Mouse (Mus musculus) intestine, postnatal 0 days (tissue): ENCODE data around the gene Ncaph. TPM values are rescaled to one million over a fixed set of nuclear protein-coding genes. Genes with fewer than 3 reads are reported as not detected.
"Not testable (repeated sequence)": the region's sequence is repeated elsewhere in the genome, so short reads cannot be mapped to it uniquely, and the experiment has no call there.

Experiments used
- ATAC-seq: fragments of 200-750 bp; cut with Nextera tagmentation; 2 replicates; pipeline ENCODE4 v1.8.0; 2017; ENCODE audit warnings: mild to moderate bottlenecking, moderate TSS enrichment, moderate library complexity
- H3K27ac ChIP-seq: fragments of 300-500 bp; sonication (generic); 2 replicates; pipeline ENCODE4 v1.5.1; 2014; ENCODE audit warnings: mild to moderate bottlenecking, low read depth, low read length, moderate library complexity
- H3K27me3 ChIP-seq: fragments of 300-500 bp; sonication (generic); replicated peaks from 2 replicates; pipeline ENCODE4 v1.6.1; 2014; ENCODE audit warnings: low read length, mixed read lengths; ENCODE audit not compliant: control insufficient read depth, insufficient read depth
- H3K36me3 ChIP-seq: fragments of 300-500 bp; sonication (generic); 2 replicates; pipeline ENCODE4 v1.6.1; 2014; ENCODE audit warnings: mild to moderate bottlenecking, moderate library complexity; ENCODE audit not compliant: control insufficient read depth, insufficient read depth
- H3K4me1 ChIP-seq: fragments of 300-500 bp; sonication (generic); replicated peaks from 2 replicates; pipeline ENCODE4 v1.6.1; 2014; ENCODE audit warnings: antibody characterized with exemption, low read length, mixed read lengths; ENCODE audit not compliant: control insufficient read depth, insufficient read depth
- H3K4me2 ChIP-seq: fragments of 300-500 bp; sonication (generic); replicated peaks from 2 replicates; pipeline ENCODE4 v1.6.1; 2014; ENCODE audit warnings: low read depth, mild to moderate bottlenecking, moderate library complexity
- H3K4me3 ChIP-seq: fragments of 300-500 bp; sonication (generic); 2 replicates; pipeline ENCODE4 v1.5.1; 2014; ENCODE audit warnings: low read depth, low read length
- H3K9ac ChIP-seq: fragments of 300-500 bp; sonication (generic); 2 replicates; pipeline ENCODE4 v1.6.1; 2014; ENCODE audit warnings: mild to moderate bottlenecking, low read depth, low read length
- H3K9me3 ChIP-seq: fragments of 300-500 bp; sonication (generic); 2 replicates; pipeline ENCODE4 v1.6.1; 2016; ENCODE audit warnings: mixed run types; ENCODE audit not compliant: control insufficient read depth
- CTCF ChIP-seq: sonication (generic); IDR thresholded peaks from 2 replicates; pipeline ENCODE4 v1.5.1; 2016; ENCODE audit warnings: low read depth, mild to moderate bottlenecking, control low read depth, antibody characterized with exemption, moderate library complexity
- WGBS: fragments of 180-500 bp; shearing (Covaris S2); extraction: QIAGEN DNeasy Blood & Tissue Kit; methylation state at CpG from one replicate; pipeline ENCODE4 v1.1.7; 2014; 5-methylcytosine and 5-hydroxymethylcytosine counted together
- polyA plus RNA-seq: library from polyadenylated mRNA; unstranded; fragments of >200 nt; fragmentation: Nextera tagmentation; extraction: Ambion mirVana; gene quantifications from 2 replicates; pipeline ENCODE4 v1.2.1, GENCODE M21; 2015

Gene Ncaph
- polyA plus RNA-seq, 1 experiment from 2014 or later, result 15.1 TPM

DNA sequence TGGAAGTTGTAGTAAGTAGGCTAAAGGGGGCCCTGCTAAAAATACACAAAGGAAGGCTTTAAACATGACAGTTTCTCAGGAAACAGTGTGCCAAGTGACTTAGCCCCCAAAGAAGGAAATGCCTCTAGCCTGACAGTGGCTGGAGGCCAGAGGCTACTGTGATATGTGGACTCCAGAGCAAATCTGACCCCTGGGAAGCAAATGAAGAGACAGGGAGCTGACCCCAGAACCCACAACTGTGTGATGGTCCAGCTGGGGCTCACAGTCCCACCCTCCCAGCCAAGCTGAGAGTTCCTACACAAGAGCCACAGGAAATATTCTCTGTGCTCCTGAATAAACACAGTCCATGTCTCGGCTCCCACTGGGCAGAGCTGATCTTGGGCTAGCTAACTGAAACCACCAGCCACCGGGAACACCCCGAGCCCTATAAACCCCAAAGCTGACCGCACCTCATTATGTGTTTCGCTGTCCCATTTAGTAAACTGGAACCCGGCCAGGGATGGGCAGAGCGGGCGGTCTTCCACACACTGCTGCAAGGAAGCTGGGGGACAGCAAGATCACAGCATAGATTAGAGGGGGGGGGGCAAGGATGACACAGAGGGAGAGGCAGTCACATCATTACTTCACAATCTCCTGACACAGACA, 12.0 kb downstream of the Ncaph start:
- Histone ChIP-seq H3K27ac (no peak overlapping the region), H3K4me3 (no peak overlapping the region), H3K36me3 (peaks cover 68% of the 10 kb centered on the region), H3K9ac (no peak overlapping the region), H3K4me1 (no peaks in the 10 kb centered on the region), H3K4me2 (no peak overlapping the region; the same call in 1 of the 2 replicates), H3K9me3 (no peaks in the 10 kb centered on the region), H3K27me3 (no peaks in the 10 kb centered on the region)
- no peak for ATAC-seq
- TF ChIP-seq CTCF, result no peak
- 86% methylated on average over 8 of the region's 8 CpGs for WGBS

DNA sequence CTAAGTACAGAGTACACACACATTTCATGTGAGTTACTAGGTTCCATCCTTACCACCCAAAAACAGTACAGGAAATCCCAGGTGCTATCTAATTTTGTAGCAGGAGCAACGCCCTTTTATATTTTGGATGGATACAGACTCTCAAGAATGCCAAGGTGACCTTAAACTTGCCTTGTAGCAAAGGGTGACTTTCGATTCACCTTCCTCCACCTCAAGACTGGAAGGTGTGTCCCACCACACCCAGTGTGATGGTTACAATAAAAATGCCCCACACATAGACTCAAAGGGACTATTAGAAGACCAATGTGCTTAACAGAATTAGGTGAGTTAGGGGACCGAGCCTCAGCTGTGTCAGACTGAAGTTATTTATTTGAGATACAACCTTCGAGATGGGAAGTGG, 24.8 kb downstream of the Ncaph start:
- no peak for TF ChIP-seq CTCF
- Histone ChIP-seq H3K27me3 (no peaks in the 10 kb centered on the region), H3K4me2 (no peak overlapping the region), H3K4me3 (no peak overlapping the region), H3K9me3 (no peaks in the 10 kb centered on the region), H3K9ac (no peak overlapping the region), H3K4me1 (no peaks in the 10 kb centered on the region), H3K27ac (no peak overlapping the region), H3K36me3 (peaks cover 70% of the 10 kb centered on the region)
- ATAC-seq, result no peak
- 93% methylated on average over 4 of the region's 4 CpGs for WGBS

- no peak for TF ChIP-seq CTCF
- Histone ChIP-seq H3K4me1 (no peaks in the 10 kb centered on the region), H3K9ac (no peak overlapping the region), H3K36me3 (peaks cover 21% of the 10 kb centered on the region), H3K9me3 (no peaks in the 10 kb centered on the region), H3K4me2 (no peak overlapping the region), H3K27me3 (no peaks in the 10 kb centered on the region), H3K27ac (no peak overlapping the region), H3K4me3 (no peak overlapping the region)
- WGBS, result 72% methylated on average over 8 of the region's 8 CpGs
- ATAC-seq, result no peak
Measured at GRCm38 (mm10) chr2:127092000-127092399, 41.8 kb downstream of the Ncaph start.

- H3K9me3 ChIP-seq, H3K27me3 ChIP-seq, ATAC-seq, H3K9ac ChIP-seq, H3K27ac ChIP-seq, H3K4me2 ChIP-seq, H3K4me3 ChIP-seq, H3K4me1 ChIP-seq: not testable (repeated sequence)
- peaks cover 26% of the 10 kb centered on the region for H3K36me3 ChIP-seq
Measured at GRCm38 (mm10) chr2:127090151-127090550, 43.6 kb downstream of the Ncaph start.

- H3K9me3 ChIP-seq, result no peaks in the 10 kb centered on the region
- H3K4me1 ChIP-seq, result no peaks in the 10 kb centered on the region
- no peak overlapping the region for H3K27ac ChIP-seq
- no peaks in the 10 kb centered on the region for H3K27me3 ChIP-seq
- no peak overlapping the region for H3K4me2 ChIP-seq
- H3K36me3 ChIP-seq, result peaks cover 21% of the 10 kb centered on the region
- WGBS, result 83% methylated on average over 5 of the region's 5 CpGs
- no peak overlapping the region for H3K4me3 ChIP-seq
- no peak for ATAC-seq
- H3K9ac ChIP-seq, result no peak overlapping the region
- TF ChIP-seq CTCF, result no peak
Measured at GRCm38 (mm10) chr2:127086235-127086634, 47.5 kb downstream of the Ncaph start.

DNA sequence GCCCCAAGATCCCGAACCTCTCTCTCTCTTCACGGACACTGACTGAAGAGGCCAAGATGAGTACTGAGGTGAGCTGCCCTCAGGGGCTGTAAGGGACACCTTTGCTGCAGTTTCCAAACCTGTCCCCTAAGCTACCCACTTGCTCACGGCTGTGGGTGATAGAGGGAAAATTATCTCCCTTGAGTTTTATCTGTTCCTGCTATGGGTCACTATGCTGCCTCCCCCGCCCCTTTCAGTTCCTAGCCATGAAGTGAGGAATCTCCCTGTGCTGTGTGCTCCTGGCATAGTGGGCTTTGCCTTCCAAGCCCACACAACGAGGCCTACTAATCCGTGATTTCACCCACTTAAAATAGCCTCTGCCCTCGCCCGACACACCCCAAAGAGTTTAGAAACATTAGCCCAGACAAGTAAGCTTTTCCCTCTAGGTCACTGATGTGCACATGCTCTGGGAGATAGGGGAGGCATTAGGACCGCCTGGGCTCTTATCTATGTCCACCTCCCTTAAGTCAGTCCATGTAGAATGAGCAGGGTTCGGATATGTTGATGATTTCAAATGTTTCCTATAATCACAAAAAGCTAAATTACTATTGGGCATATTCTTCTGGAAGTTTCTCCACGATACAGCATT, 53.0 kb downstream of the Ncaph start:
- TF ChIP-seq CTCF, result no peak
- Histone ChIP-seq H3K4me1 (no peaks in the 10 kb centered on the region), H3K36me3 (peaks cover 13% of the 10 kb centered on the region; the same call in 1 of the 2 replicates), H3K4me2 (no peak overlapping the region), H3K4me3 (no peak overlapping the region), H3K9ac (no peak overlapping the region), H3K9me3 (no peaks in the 10 kb centered on the region), H3K27ac (no peak overlapping the region), H3K27me3 (no peaks in the 10 kb centered on the region)
- no peak for ATAC-seq
- 90% methylated on average over 11 of the region's 11 CpGs for WGBS
